Mouse (Mus musculus) embryonic facial prominence, embryonic 15.5 days (tissue): ENCODE data around the gene Aqp5. TPM values are rescaled to one million over a fixed set of nuclear protein-coding genes. Genes with fewer than 3 reads are reported as not detected.

Experiments
- ATAC-seq: fragments of 200-750 bp; cut with Nextera tagmentation; 2 replicates; pipeline ENCODE4 v1.8.0; 2017; ENCODE audit warnings: low read depth, moderate TSS enrichment; ENCODE audit not compliant: insufficient number of reproducible peaks, low FRiP score, low TSS enrichment
- H3K27ac ChIP-seq: fragments of 300-500 bp; sonication (generic); replicated peaks from 2 replicates; pipeline ENCODE4 v1.5.1; 2015; ENCODE audit warnings: mild to moderate bottlenecking, inconsistent platforms
- H3K27me3 ChIP-seq: fragments of 300-500 bp; sonication (generic); 2 replicates; pipeline ENCODE4 v1.6.1; 2015; ENCODE audit warnings: inconsistent platforms
- H3K36me3 ChIP-seq: fragments of 300-500 bp; sonication (generic); 2 replicates; pipeline ENCODE4 v1.6.1; 2015; ENCODE audit warnings: mild to moderate bottlenecking, inconsistent platforms
- H3K4me1 ChIP-seq: fragments of 300-500 bp; sonication (generic); 2 replicates; pipeline ENCODE4 v1.6.1; 2015; ENCODE audit warnings: inconsistent platforms
- H3K4me2 ChIP-seq: fragments of 300-500 bp; sonication (generic); replicated peaks from 2 replicates; pipeline ENCODE4 v1.6.1; 2015; ENCODE audit warnings: mild to moderate bottlenecking, inconsistent platforms
- H3K4me3 ChIP-seq: fragments of 300-500 bp; sonication (generic); replicated peaks from 2 replicates; pipeline ENCODE4 v1.5.1; 2015; ENCODE audit warnings: mild to moderate bottlenecking, inconsistent platforms
- H3K9ac ChIP-seq: fragments of 300-500 bp; sonication (generic); 2 replicates; pipeline ENCODE4 v1.6.1; 2015; ENCODE audit warnings: inconsistent platforms
- H3K9me3 ChIP-seq: fragments of 300-500 bp; sonication (generic); replicated peaks from 2 replicates; pipeline ENCODE4 v1.6.1; 2016; ENCODE audit warnings: inconsistent platforms
- WGBS: fragments of 180-500 bp; shearing (Covaris S2); methylation state at CpG from one replicate; pipeline ENCODE4 v1.1.7; 2015; 5-methylcytosine and 5-hydroxymethylcytosine counted together
- polyA plus RNA-seq: library from polyadenylated mRNA; unstranded; fragments of >200 nt; fragmentation: Nextera tagmentation; extraction: Ambion mirVana; gene quantifications from 2 replicates; pipeline ENCODE4 v1.2.1, GENCODE M21; 2015

The Aqp5 gene
- polyA plus RNA-seq, 1 experiment from 2014 or later: 6.0 TPM

- ATAC-seq: no peak
These were observed 11.6 kb upstream of the Aqp5 start, which contains the start of gene Aqp2 for GRCm38 (mm10) chr15:99578802-99579485. Gene Aqp2 (plus strand): TSS chr15:99579055.

GRCm38 (mm10) chr15:99583463-99584344, 6.9 kb upstream of the Aqp5 start:
- Histone ChIP-seq H3K4me2 (peak overlapping the region; percentile 53), H3K27ac (no peak overlapping the region), H3K9ac (no peak overlapping the region), H3K36me3 (no peaks in the 10 kb centered on the region), H3K9me3 (no peaks in the 10 kb centered on the region), H3K4me1 (peaks cover 20% of the 10 kb centered on the region), H3K27me3 (peaks cover 95% of the 10 kb centered on the region), H3K4me3 (peak overlapping the region; percentile 31)
- no peak for ATAC-seq
- WGBS: 2% methylated on average over 53 of the region's 54 CpGs

More at GRCm38 (mm10) chr15:99578802-99579485, 11.6 kb upstream of the Aqp5 start, which contains the start of gene Aqp2:
- Histone ChIP-seq H3K36me3 (no peaks in the 10 kb centered on the region), H3K4me3 (no peak within 1 kb of the TSS), H3K9me3 (no peaks in the 10 kb centered on the region), H3K4me2 (no peak within 1 kb of the TSS), H3K27me3 (peaks cover 56% of the 10 kb centered on the region), H3K4me1 (peaks cover 8% of the 10 kb centered on the region), H3K27ac (no peak within 1 kb of the TSS), H3K9ac (no peak within 1 kb of the TSS)
- 78% methylated on average over 26 of the region's 26 CpGs for WGBS

- ATAC-seq: peak; percentile 73
- Histone ChIP-seq H3K4me3 (peak overlapping the region; percentile 31), H3K27me3 (peaks cover 97% of the 10 kb centered on the region), H3K9me3 (no peaks in the 10 kb centered on the region), H3K36me3 (no peaks in the 10 kb centered on the region), H3K27ac (no peak overlapping the region), H3K4me1 (peaks cover 20% of the 10 kb centered on the region), H3K4me2 (peak overlapping the region; percentile 53), H3K9ac (no peak overlapping the region)
- WGBS: 1% methylated on average over 24 of the region's 24 CpGs
These were observed 6.0 kb upstream of the Aqp5 start for GRCm38 (mm10) chr15:99584407-99585202.

GRCm38 (mm10) chr15:99585741-99586140, 4.8 kb upstream of the Aqp5 start:
- Histone ChIP-seq H3K27ac (no peak overlapping the region), H3K9me3 (no peaks in the 10 kb centered on the region), H3K4me3 (no peak overlapping the region), H3K9ac (no peak overlapping the region), H3K36me3 (no peaks in the 10 kb centered on the region), H3K4me2 (no peak overlapping the region), H3K27me3 (peaks cover 97% of the 10 kb centered on the region), H3K4me1 (peaks cover 28% of the 10 kb centered on the region)
- 55% methylated on average over 6 of the region's 6 CpGs for WGBS
- no peak for ATAC-seq

DNA sequence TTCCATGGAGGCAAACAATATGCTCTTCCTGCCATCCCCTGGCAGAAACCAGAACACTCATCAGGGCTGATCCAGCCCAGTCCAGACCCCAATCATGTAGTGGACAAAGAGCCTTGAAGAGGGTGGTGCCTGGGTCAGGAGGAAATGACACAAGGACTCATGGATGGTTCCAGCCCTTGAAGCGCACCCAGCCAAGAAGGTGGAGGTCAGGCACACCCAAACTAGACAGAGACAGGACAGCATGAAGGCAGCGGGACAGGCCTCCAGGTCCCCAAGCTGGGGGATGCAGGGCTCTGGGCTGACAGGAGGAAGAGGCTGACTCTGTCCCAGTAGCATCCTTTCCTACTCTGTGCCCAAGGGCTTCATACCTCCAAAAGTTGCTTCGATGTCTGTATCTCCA, 4.1 kb upstream of the Aqp5 start:
- peaks cover 34% of the 10 kb centered on the region for H3K4me1 ChIP-seq
- no peak for ATAC-seq
- no peak overlapping the region for H3K27ac ChIP-seq

DNA sequence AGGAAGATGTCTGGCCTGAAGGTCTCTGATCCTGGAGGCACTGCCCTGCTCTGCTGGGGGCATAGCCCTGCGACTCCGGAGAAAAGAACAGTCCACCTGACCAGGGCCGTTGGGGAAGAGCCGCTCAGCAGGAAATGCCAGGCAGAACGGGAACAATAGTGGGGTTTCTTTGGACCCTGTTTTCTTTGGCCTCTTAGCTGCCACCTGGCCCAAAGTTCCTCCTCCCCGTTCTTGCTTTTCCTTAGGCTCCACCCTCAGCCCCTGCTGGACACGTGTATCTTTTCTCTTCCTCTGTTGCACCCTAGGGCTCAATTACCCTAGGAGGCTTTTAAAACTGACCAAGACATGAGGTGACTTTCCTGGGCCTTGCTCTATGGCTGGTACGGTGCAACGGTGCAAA, 1.3 kb upstream of the Aqp5 start:
- no peak overlapping the region for H3K9ac ChIP-seq
- peaks cover 24% of the 10 kb centered on the region for H3K4me1 ChIP-seq
- H3K36me3 ChIP-seq: no peaks in the 10 kb centered on the region
- no peak overlapping the region for H3K27ac ChIP-seq
- 4% methylated on average over 9 of the region's 9 CpGs for WGBS
- H3K9me3 ChIP-seq: no peaks in the 10 kb centered on the region
- peaks cover 100% of the 10 kb centered on the region for H3K27me3 ChIP-seq
- H3K4me2 ChIP-seq: no peak overlapping the region
- H3K4me3 ChIP-seq: no peak overlapping the region
- ATAC-seq: no peak

More for the DNA sequence above, 4.1 kb upstream of the Aqp5 start:
- no peaks in the 10 kb centered on the region for H3K36me3 ChIP-seq
- H3K4me2 ChIP-seq: no peak overlapping the region
- peaks cover 97% of the 10 kb centered on the region for H3K27me3 ChIP-seq
- WGBS: 87% methylated on average over 3 of the region's 3 CpGs
- H3K9me3 ChIP-seq: no peaks in the 10 kb centered on the region
- H3K9ac ChIP-seq: no peak overlapping the region
- H3K4me3 ChIP-seq: no peak overlapping the region

DNA sequence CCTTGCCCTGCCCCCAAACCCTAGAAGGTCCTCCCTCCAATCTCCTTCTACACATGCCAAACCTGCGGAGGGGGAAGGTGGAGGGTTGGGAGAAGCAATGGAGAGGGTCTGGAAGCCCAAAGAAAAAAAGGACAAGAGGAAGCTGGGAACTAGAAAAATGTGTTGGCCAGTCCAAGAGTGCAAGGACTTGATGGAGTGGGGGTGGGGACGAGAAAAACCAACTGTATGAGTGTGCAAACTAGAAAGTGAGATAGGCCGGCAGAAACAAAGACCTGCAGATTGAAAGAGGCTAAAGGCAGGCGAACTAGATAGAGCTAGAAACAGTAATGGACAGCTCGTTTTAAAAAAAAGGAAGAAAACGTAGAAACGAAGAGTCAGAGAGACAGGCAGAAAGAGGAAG, 878 bp upstream of the Aqp5 start:
- H3K27me3 ChIP-seq: peaks cover 100% of the 10 kb centered on the region
- H3K27ac ChIP-seq: no peak overlapping the region
- no peak overlapping the region; the same call in 1 of the 2 replicates for H3K4me3 ChIP-seq
- no peaks in the 10 kb centered on the region for H3K9me3 ChIP-seq
- H3K9ac ChIP-seq: no peak overlapping the region
- no peak overlapping the region for H3K4me2 ChIP-seq
- peaks cover 19% of the 10 kb centered on the region for H3K4me1 ChIP-seq
- 21% methylated on average over 7 of the region's 7 CpGs for WGBS
- H3K36me3 ChIP-seq: no peaks in the 10 kb centered on the region
- no peak for ATAC-seq

DNA sequence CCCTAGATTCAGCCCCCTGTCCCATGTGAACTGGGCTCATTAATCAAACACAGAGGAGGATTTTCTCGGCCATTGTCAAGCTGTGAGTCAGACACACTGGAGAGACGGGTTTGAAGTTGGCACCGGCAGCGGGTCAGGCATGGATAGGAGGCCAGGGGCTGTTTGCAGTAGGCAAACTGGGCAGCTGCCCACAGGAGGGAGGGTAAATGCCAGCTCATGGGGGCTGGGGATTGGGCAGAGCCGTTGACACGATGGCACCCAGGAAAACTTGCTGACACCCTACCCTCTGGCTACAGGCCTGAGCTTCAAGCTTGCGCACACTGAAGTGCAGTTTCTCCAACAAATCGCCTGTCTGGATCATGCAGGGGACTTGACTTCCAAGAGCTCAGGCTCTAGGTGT, 1.6 kb downstream of the Aqp5 start:
- WGBS: 68% methylated on average over 8 of the region's 8 CpGs

DNA sequence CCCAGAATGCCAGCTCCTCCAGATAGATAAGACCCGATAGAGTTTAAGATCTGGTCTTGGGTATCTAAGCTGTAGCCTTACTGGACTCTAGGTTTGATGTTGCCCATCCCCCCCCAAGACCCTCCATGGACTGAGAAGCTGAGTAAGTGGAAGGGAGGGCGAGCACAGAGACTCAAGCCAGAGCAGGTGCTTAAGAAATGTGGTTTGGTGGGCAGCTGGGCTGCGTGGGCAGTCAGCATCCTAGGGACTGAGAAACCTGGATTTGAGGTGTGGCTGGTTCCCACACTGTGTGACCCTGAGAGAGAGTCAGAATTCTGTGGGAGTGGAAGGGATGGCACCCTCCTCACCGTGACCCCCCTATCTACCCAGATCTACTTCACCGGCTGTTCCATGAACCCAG, 2.3 kb downstream of the Aqp5 start:
- WGBS: 74% methylated on average over 5 of the region's 5 CpGs
- no peak for ATAC-seq

More for the DNA sequence above, 1.6 kb downstream of the Aqp5 start:
- peaks cover 19% of the 10 kb centered on the region for H3K4me1 ChIP-seq
- no peaks in the 10 kb centered on the region for H3K9me3 ChIP-seq
- H3K4me3 ChIP-seq: no peak overlapping the region
- H3K27ac ChIP-seq: no peak overlapping the region
- ATAC-seq: no peak
- no peak overlapping the region for H3K9ac ChIP-seq
- peaks cover 90% of the 10 kb centered on the region for H3K27me3 ChIP-seq
- H3K36me3 ChIP-seq: no peaks in the 10 kb centered on the region
- H3K4me2 ChIP-seq: no peak overlapping the region

DNA sequence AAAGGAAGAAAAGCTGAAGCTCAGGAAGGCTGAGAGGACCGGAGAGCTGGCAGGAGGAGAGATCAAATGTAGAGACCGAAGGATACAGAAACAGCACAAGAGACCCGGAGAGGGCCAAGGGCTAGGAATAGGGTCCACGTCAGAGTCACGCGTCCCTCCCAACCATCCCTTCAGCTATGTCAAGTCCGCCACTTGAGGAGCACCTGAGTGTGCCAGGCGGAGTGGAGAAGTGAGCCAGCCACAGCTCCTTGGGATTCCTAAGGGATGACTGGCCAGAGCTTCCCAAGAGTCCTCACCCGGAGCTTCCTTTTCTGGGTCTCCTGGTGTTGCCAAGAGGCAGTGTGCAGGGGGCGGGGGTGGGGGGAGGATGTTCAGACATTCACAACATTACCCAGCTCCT, 4.4 kb downstream of the Aqp5 start:
- WGBS: 78% methylated on average over 10 of the region's 10 CpGs
- peaks cover 19% of the 10 kb centered on the region for H3K4me1 ChIP-seq
- no peak for ATAC-seq
- H3K9me3 ChIP-seq: no peaks in the 10 kb centered on the region
- no peak overlapping the region for H3K4me2 ChIP-seq
- H3K4me3 ChIP-seq: no peak overlapping the region
- no peak overlapping the region for H3K9ac ChIP-seq
- no peak overlapping the region for H3K27ac ChIP-seq
- peaks cover 82% of the 10 kb centered on the region for H3K27me3 ChIP-seq
- no peaks in the 10 kb centered on the region for H3K36me3 ChIP-seq

More for the DNA sequence above, 2.3 kb downstream of the Aqp5 start:
- Histone ChIP-seq H3K4me1 (peaks cover 19% of the 10 kb centered on the region), H3K27ac (no peak overlapping the region), H3K9ac (no peak overlapping the region), H3K36me3 (no peaks in the 10 kb centered on the region), H3K27me3 (peaks cover 88% of the 10 kb centered on the region), H3K4me3 (no peak overlapping the region), H3K9me3 (no peaks in the 10 kb centered on the region), H3K4me2 (no peak overlapping the region)
